Comparison of ENCODE assay signal across 14 mouse cellular contexts in the genomic region with DNA sequence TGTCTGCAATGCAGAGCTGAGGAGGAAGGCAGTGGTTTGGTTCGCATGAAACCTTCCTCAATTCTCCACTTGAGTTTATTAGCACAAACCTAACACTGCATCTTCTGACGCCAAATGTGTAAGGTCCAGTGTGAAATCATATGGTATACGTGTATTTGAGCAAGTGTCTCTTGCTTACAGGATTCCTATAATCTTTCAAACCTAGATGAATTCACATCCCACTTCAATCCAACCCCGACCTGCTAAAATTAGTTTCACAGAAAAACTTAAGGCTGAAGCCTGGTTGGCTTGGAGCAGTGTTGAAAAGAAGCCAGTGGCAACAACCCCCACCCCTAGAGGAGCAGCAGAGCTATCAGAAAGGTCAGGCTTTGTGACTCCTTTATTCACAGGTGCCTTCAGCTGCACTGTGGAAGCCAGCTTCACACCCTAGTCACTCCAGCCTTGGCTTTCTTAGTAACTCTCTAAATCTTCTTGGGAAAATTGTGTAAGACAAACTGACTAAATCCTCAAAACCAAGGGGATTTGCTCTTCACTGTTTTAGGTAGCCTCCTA. TPM values are rescaled to one million over a fixed set of nuclear protein-coding genes. Genes with fewer than 3 reads are reported as not detected.
DNase-seq lines count a peak whose midpoint lies in the region; ATAC-seq lines count a peak whose summit lies in the region.
"Had no signal": no experiment of that assay in that cellular context is flagged by ENCODE, and none has a peak within 500 bp of the region (broad histone marks: within the 10 kb centered on the region; RNA-seq: fewer than 3 reads in every experiment).

No protein-coding gene starts in this region.

- peak overlapping the region; percentile 100 for H3K27ac ChIP-seq in forebrain, embryonic 15.5 days (replicated peaks)
- H3K27ac ChIP-seq in midbrain, embryonic 12.5 days (replicated peaks) = peak overlapping the region; percentile 100
- H3K27ac ChIP-seq: heart, embryonic 10.5 days; limb, embryonic 12.5 days had no signal

- H3K4me3 ChIP-seq in forebrain, embryonic 15.5 days = peak overlapping the region; percentile 94
- H3K4me3 ChIP-seq in midbrain, embryonic 12.5 days = peak overlapping the region; percentile 99
- H3K4me3 ChIP-seq: heart, embryonic 10.5 days; limb, embryonic 12.5 days had no signal

- peak; percentile 1 for DNase-seq in retina, embryonic 14.5 days (ENCODE audit: low spot score)
- no peak for DNase-seq in retina, postnatal 1 day
- no peak for DNase-seq in adrenal gland, adult (ENCODE audit: inconsistent age in 2 of 2, low spot score in 1 of 2)
- DNase-seq in heart, adult 8-10 months (ENCODE audit: low spot score) = no peak
- no peak for DNase-seq in ovary, postnatal 36 days (ENCODE audit: low spot score)
- DNase-seq: cerebellum, postnatal 14 days; layer of hippocampus, adult 9-11 months; lung, embryonic 14.5 days; thymus, postnatal 25 days had no signal

- no peaks in the 10 kb centered on the region for H3K36me3 ChIP-seq in forebrain, embryonic 15.5 days
- no peaks in the 10 kb centered on the region for H3K36me3 ChIP-seq in midbrain, embryonic 12.5 days
- H3K36me3 ChIP-seq: heart, embryonic 10.5 days; limb, embryonic 12.5 days had no signal

- H3K9ac ChIP-seq in forebrain, embryonic 15.5 days (replicated peaks) = peak overlapping the region; percentile 90
- H3K9ac ChIP-seq in midbrain, embryonic 12.5 days (replicated peaks) = peak overlapping the region; percentile 89
- H3K9ac ChIP-seq: limb, embryonic 12.5 days; lung, embryonic 14.5 days had no signal

- 3% methylated on average over 4 of the region's 4 CpGs for WGBS in forebrain, embryonic 15.5 days
- WGBS in midbrain, embryonic 12.5 days = 4% methylated on average over 4 of the region's 4 CpGs

- no peak for ATAC-seq in forebrain, embryonic 15.5 days (replicated peaks)
- no peak for ATAC-seq in midbrain, embryonic 12.5 days (ENCODE audit: low FRiP score, low read depth)

- peak overlapping the region; percentile 98 for H3K4me2 ChIP-seq in forebrain, embryonic 15.5 days (replicated peaks)
- H3K4me2 ChIP-seq in midbrain, embryonic 12.5 days (replicated peaks) = peak overlapping the region; percentile 97
- H3K4me2 ChIP-seq: limb, embryonic 12.5 days; lung, embryonic 14.5 days had no signal

- H3K27me3 ChIP-seq in forebrain, embryonic 15.5 days = no peaks in the 10 kb centered on the region
- H3K27me3 ChIP-seq in midbrain, embryonic 12.5 days = no peaks in the 10 kb centered on the region
- H3K27me3 ChIP-seq: CH12.LX had no signal

- peaks cover 41% of the 10 kb centered on the region for H3K4me1 ChIP-seq in forebrain, embryonic 15.5 days
- peaks cover 38% of the 10 kb centered on the region for H3K4me1 ChIP-seq in midbrain, embryonic 12.5 days

- no peaks in the 10 kb centered on the region for H3K9me3 ChIP-seq in forebrain, embryonic 15.5 days
- no peaks in the 10 kb centered on the region for H3K9me3 ChIP-seq in midbrain, embryonic 12.5 days
- H3K9me3 ChIP-seq: heart, embryonic 10.5 days; limb, embryonic 12.5 days had no signal

RNA-seq across cellular contexts. Expression of a gene that starts 5.5 kb away (rescaled TPM):
- polyA plus RNA-seq in forebrain, embryonic 15.5 days (2015; fragmentation: Nextera tagmentation; extraction: Ambion mirVana) = 49.1 and 52.0 TPM in 2 replicates
- polyA plus RNA-seq in midbrain, embryonic 12.5 days (2016; fragmentation: Nextera tagmentation; extraction: Ambion mirVana) = 36.3 and 37.6 TPM in 2 replicates
- total RNA-seq in heart, adult 8-10 months (2022) = under 1 TPM in 1 of 4 experiments, not detected in 3; 0.09 TPM
- total RNA-seq: CH12.LX had no signal
